ENCODE assay signal across 9 mouse cellular contexts in the genomic region with DNA sequence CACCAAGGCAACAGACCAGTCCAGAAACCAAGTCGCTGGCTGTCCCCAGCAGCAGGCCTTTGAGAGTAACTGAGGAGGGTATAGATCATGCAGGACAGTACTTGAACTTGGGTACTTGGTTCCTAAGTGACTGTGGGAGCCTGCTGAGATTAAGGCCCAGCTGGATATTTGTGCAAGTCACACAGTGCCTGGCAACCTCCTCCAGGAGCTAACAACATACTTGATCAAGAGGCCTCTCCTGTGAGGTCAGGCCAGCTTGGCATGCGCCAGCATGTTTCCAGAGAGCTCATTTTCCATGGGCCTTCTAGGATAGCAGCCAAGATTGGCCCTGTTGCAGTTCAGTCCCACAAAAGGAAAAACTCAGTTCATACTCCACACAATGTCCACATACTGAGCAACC. TPM values are rescaled to one million over a fixed set of nuclear protein-coding genes. Genes with fewer than 3 reads are reported as not detected.
A peak's percentile ranks its signal among the peaks of the same experiment; 100 is the strongest.
DNase-seq lines count a peak whose midpoint lies in the region; ATAC-seq lines count a peak whose summit lies in the region.
"Had no signal": no experiment of that assay in that cellular context is flagged by ENCODE, and none has a peak within 500 bp of the region (broad histone marks: within the 10 kb centered on the region; RNA-seq: fewer than 3 reads in every experiment).

No protein-coding gene starts in this region.

- no peak overlapping the region for H3K4me3 ChIP-seq in forebrain, embryonic 15.5 days
- no peak overlapping the region for H3K4me3 ChIP-seq in forebrain, embryonic 13.5 days
- no peak overlapping the region for H3K4me3 ChIP-seq in neural tube, embryonic 13.5 days

- no peak for DNase-seq in neural tube, embryonic 10.5 days (ENCODE audit: extremely low spot score, low spot score)
- peak; percentile 56 to 72 for DNase-seq in kidney, postnatal 36 days
- DNase-seq in retina, embryonic 14.5 days (ENCODE audit: low spot score): no peak
- no peak for DNase-seq in urinary bladder, adult 18-20 months (ENCODE audit: low spot score in 2 of 2)
- DNase-seq: right cerebral cortex, postnatal 4 days had no signal

- peaks cover 25% of the 10 kb centered on the region for H3K4me1 ChIP-seq in forebrain, embryonic 15.5 days
- H3K4me1 ChIP-seq in forebrain, embryonic 13.5 days: peaks cover 33% of the 10 kb centered on the region
- H3K4me1 ChIP-seq in neural tube, embryonic 13.5 days (replicated peaks): peaks cover 39% of the 10 kb centered on the region

- no peaks in the 10 kb centered on the region for H3K9me3 ChIP-seq in forebrain, embryonic 15.5 days
- H3K9me3 ChIP-seq in forebrain, embryonic 13.5 days (replicated peaks): no peaks in the 10 kb centered on the region
- no peaks in the 10 kb centered on the region for H3K9me3 ChIP-seq in neural tube, embryonic 13.5 days

- no peak overlapping the region for H3K4me2 ChIP-seq in forebrain, embryonic 15.5 days (replicated peaks)
- H3K4me2 ChIP-seq in forebrain, embryonic 13.5 days: no peak overlapping the region
- H3K4me2 ChIP-seq in neural tube, embryonic 13.5 days: no peak overlapping the region

- H3K27ac ChIP-seq in forebrain, embryonic 15.5 days (replicated peaks): no peak overlapping the region
- no peak overlapping the region for H3K27ac ChIP-seq in forebrain, embryonic 13.5 days
- no peak overlapping the region for H3K27ac ChIP-seq in neural tube, embryonic 13.5 days (replicated peaks)

- H3K36me3 ChIP-seq in forebrain, embryonic 15.5 days: no peaks in the 10 kb centered on the region
- H3K36me3 ChIP-seq in forebrain, embryonic 13.5 days (ENCODE audit: poor library complexity, severe bottlenecking): no peaks in the 10 kb centered on the region
- no peaks in the 10 kb centered on the region for H3K36me3 ChIP-seq in neural tube, embryonic 13.5 days

- 51% methylated on average over 2 of the region's 2 CpGs for WGBS in forebrain, embryonic 15.5 days
- WGBS in forebrain, embryonic 13.5 days: 77% methylated on average over 2 of the region's 2 CpGs
- WGBS in neural tube, embryonic 13.5 days: 75% methylated on average over 2 of the region's 2 CpGs

- peaks cover 6% of the 10 kb centered on the region for H3K27me3 ChIP-seq in forebrain, embryonic 15.5 days
- H3K27me3 ChIP-seq in forebrain, embryonic 13.5 days: peaks cover 27% of the 10 kb centered on the region
- peaks cover 85% of the 10 kb centered on the region for H3K27me3 ChIP-seq in neural tube, embryonic 13.5 days

- H3K9ac ChIP-seq in forebrain, embryonic 15.5 days (replicated peaks): no peak overlapping the region
- no peak overlapping the region for H3K9ac ChIP-seq in forebrain, embryonic 13.5 days
- H3K9ac ChIP-seq in neural tube, embryonic 13.5 days: no peak overlapping the region

- 0 out of 2 replicates have a peak, but pooled peaks have one; percentile 17 for ATAC-seq in forebrain, embryonic 15.5 days (replicated peaks)
- no peak for ATAC-seq in forebrain, embryonic 13.5 days
- peak; percentile 52; the same call in 1 of the 2 replicates for ATAC-seq in neural tube, embryonic 13.5 days (ENCODE audit: low read depth)
- no peak for ATAC-seq in cerebellum, adult (ENCODE audit: insufficient number of reproducible peaks, low FRiP score, low TSS enrichment)

RNA-seq across cellular contexts. Expression of a gene that starts 7.3 kb away (rescaled TPM):
- polyA plus RNA-seq in forebrain, embryonic 15.5 days (2015; fragmentation: Nextera tagmentation; extraction: Ambion mirVana): 16.4 and 18.8 TPM in 2 replicates
- 29.9 and 30.4 TPM in 2 replicates for polyA plus RNA-seq in forebrain, embryonic 13.5 days (2015; fragmentation: Nextera tagmentation; extraction: Ambion mirVana)
- polyA plus RNA-seq in neural tube, embryonic 13.5 days (2015; fragmentation: Nextera tagmentation; extraction: Ambion mirVana): 19.4 and 25.5 TPM in 2 replicates

Comparison
In these comparisons a context has a peak if more than half of its experiments do, and no peak if none do; other contexts are left out.
1. ATAC-seq: peak in forebrain, embryonic 15.5 days (single experiment) and neural tube, embryonic 13.5 days (single experiment); none in forebrain, embryonic 13.5 days (single experiment) and cerebellum, adult (single experiment).
2. DNase-seq: peak in kidney, postnatal 36 days (2 of 2); none in neural tube, embryonic 10.5 days (single experiment), retina, embryonic 14.5 days (single experiment) and urinary bladder, adult 18-20 months (0 of 2).